ENCODE assay signal across 11 mouse cellular contexts in the genomic region with DNA sequence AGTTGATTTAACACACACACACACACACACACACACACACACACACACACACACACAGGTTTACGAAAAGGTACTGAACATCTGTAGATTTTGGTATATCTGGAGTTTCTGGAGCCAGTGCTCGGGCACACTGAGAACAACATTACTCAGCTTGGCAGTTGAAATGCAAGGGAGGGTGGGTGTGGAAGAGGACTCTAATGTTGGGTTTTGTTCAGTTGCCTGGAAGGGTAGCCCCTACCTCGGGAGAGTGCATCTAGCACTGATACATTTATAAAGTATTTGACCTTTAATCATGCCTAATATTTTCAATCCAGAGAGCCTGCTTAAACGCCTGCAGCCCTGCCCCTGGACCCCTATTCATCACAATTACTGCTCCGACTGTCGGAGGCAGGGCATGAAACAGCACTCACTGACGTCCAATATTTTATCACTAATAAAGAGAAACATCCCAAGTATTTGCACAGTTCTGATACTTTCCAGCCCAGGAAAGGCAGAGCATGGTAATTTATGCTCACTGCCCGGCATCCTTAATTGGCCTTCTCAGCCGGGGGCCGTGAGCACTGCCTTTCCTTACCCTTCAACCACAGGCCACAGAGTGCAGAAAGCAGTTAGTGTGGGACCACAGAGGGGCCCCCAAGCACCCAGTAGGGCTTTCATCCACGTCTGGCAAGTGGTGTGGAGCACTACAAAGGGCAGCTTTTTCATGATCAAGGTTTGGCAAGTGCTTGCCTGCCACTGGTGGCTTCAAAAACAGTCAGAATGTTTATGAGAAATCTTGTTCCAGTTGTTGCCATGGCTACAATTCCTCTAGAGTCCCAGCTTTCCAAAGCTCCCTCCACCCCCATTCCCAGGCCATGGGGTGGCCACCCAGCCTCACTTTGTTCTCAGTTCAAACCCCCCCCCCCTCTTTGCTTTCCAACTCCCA.
DNase-seq lines count a peak whose midpoint lies in the region; ATAC-seq and TF ChIP-seq lines count a peak whose summit lies in the region.
"Had no signal": no experiment of that assay in that cellular context is flagged by ENCODE, and none has a peak within 500 bp of the region (broad histone marks: within the 10 kb centered on the region; RNA-seq: fewer than 3 reads in every experiment).

No protein-coding gene starts in this region.

- no peak overlapping the region for H3K27ac ChIP-seq in midbrain, embryonic 12.5 days (replicated peaks)
- H3K27ac ChIP-seq in midbrain, embryonic 11.5 days (ENCODE audit: low read depth, low read length) = no peak overlapping the region
- no peak overlapping the region for H3K27ac ChIP-seq in forebrain, embryonic 16.5 days (ENCODE audit: low read length)
- peak overlapping the region; percentile 3; the same call in 1 of the 2 replicates for H3K27ac ChIP-seq in kidney, postnatal 0 days
- H3K27ac ChIP-seq in stomach, embryonic 14.5 days (ENCODE audit: low read length) = no peak overlapping the region; the same call in 1 of the 2 replicates

- DNase-seq in midbrain, embryonic 11.5 days (ENCODE audit: low spot score, missing footprints) = no peak
- peak; percentile 87 for DNase-seq in kidney, postnatal 0 days (ENCODE audit: low spot score)
- DNase-seq in frontal cortex, postnatal 25 days (ENCODE audit: low spot score in 2 of 2) = no peak
- DNase-seq in left cerebral cortex, postnatal 36 days (ENCODE audit: low spot score in 2 of 2) = no peak
- DNase-seq: cerebellum, adult 11-12 months; liver had no signal

- intact Hi-C loops in left cerebral cortex, postnatal 36 days (cut with DNase I) = no loop called here

- H3K4me2 ChIP-seq in midbrain, embryonic 12.5 days (replicated peaks) = no peak overlapping the region
- no peak overlapping the region for H3K4me2 ChIP-seq in midbrain, embryonic 11.5 days
- H3K4me2 ChIP-seq in forebrain, embryonic 16.5 days (ENCODE audit: low read length) = no peak overlapping the region
- H3K4me2 ChIP-seq in kidney, postnatal 0 days (ENCODE audit: low read length) = no peak overlapping the region
- no peak overlapping the region for H3K4me2 ChIP-seq in stomach, embryonic 14.5 days (replicated peaks; ENCODE audit: low read depth, low read length)

- H3K9ac ChIP-seq in midbrain, embryonic 12.5 days (replicated peaks) = no peak overlapping the region
- no peak overlapping the region for H3K9ac ChIP-seq in midbrain, embryonic 11.5 days (ENCODE audit: low read length)
- no peak overlapping the region for H3K9ac ChIP-seq in forebrain, embryonic 16.5 days (replicated peaks; ENCODE audit: low read depth, low read length)
- no peak overlapping the region for H3K9ac ChIP-seq in kidney, postnatal 0 days (ENCODE audit: low read depth, low read length)
- no peak overlapping the region for H3K9ac ChIP-seq in stomach, embryonic 14.5 days (replicated peaks; ENCODE audit: low read depth, low read length)

- peaks cover 11% of the 10 kb centered on the region; the same call in 1 of the 2 replicates for H3K27me3 ChIP-seq in midbrain, embryonic 12.5 days
- no peaks in the 10 kb centered on the region for H3K27me3 ChIP-seq in midbrain, embryonic 11.5 days (ENCODE audit: control insufficient read depth, insufficient read depth, low read length)
- no peaks in the 10 kb centered on the region for H3K27me3 ChIP-seq in forebrain, embryonic 16.5 days (replicated peaks; ENCODE audit: control insufficient read depth, insufficient read depth, low read length)
- H3K27me3 ChIP-seq in kidney, postnatal 0 days (ENCODE audit: insufficient read depth, low read length) = no peaks in the 10 kb centered on the region
- H3K27me3 ChIP-seq in stomach, embryonic 14.5 days (ENCODE audit: control insufficient read depth, insufficient read depth, low read length) = no peaks in the 10 kb centered on the region

- H3K4me1 ChIP-seq in midbrain, embryonic 12.5 days = peaks cover 10% of the 10 kb centered on the region
- H3K4me1 ChIP-seq in midbrain, embryonic 11.5 days (ENCODE audit: control insufficient read depth, insufficient read depth, low read length) = no peaks in the 10 kb centered on the region
- H3K4me1 ChIP-seq in forebrain, embryonic 16.5 days (replicated peaks; ENCODE audit: control insufficient read depth, insufficient read depth, low read length) = peaks cover 8% of the 10 kb centered on the region; the same call in 1 of the 2 replicates
- peaks cover 7% of the 10 kb centered on the region for H3K4me1 ChIP-seq in kidney, postnatal 0 days (replicated peaks; ENCODE audit: insufficient read depth, low read length)
- peaks cover 16% of the 10 kb centered on the region for H3K4me1 ChIP-seq in stomach, embryonic 14.5 days (ENCODE audit: control insufficient read depth, insufficient read depth, low read length)

- no peaks in the 10 kb centered on the region for H3K9me3 ChIP-seq in midbrain, embryonic 12.5 days
- no peaks in the 10 kb centered on the region for H3K9me3 ChIP-seq in midbrain, embryonic 11.5 days (ENCODE audit: control insufficient read depth, low read length)
- H3K9me3 ChIP-seq in forebrain, embryonic 16.5 days (ENCODE audit: control insufficient read depth, low read length) = no peaks in the 10 kb centered on the region
- no peaks in the 10 kb centered on the region for H3K9me3 ChIP-seq in kidney, postnatal 0 days (replicated peaks; ENCODE audit: low read length)
- H3K9me3 ChIP-seq in stomach, embryonic 14.5 days (ENCODE audit: control insufficient read depth, low read depth, low read length) = no peaks in the 10 kb centered on the region

- 36% methylated on average over 11 of the region's 11 CpGs for WGBS in midbrain, embryonic 12.5 days
- 42% methylated on average over 11 of the region's 11 CpGs for WGBS in midbrain, embryonic 11.5 days
- 20% methylated on average over 11 of the region's 11 CpGs for WGBS in forebrain, embryonic 16.5 days
- WGBS in kidney, postnatal 0 days = 30% methylated on average over 11 of the region's 11 CpGs
- 20% methylated on average over 11 of the region's 11 CpGs for WGBS in stomach, embryonic 14.5 days

- H3K4me3 ChIP-seq in midbrain, embryonic 12.5 days = no peak overlapping the region
- H3K4me3 ChIP-seq in midbrain, embryonic 11.5 days (ENCODE audit: low read depth, low read length) = no peak overlapping the region
- no peak overlapping the region for H3K4me3 ChIP-seq in forebrain, embryonic 16.5 days (replicated peaks; ENCODE audit: low read length)
- no peak overlapping the region for H3K4me3 ChIP-seq in kidney, postnatal 0 days (replicated peaks; ENCODE audit: low read depth, low read length)
- H3K4me3 ChIP-seq in stomach, embryonic 14.5 days (ENCODE audit: low read depth, low read length) = no peak overlapping the region

- peak; percentile 44; the same call in 1 of the 2 replicates for ATAC-seq in midbrain, embryonic 12.5 days (ENCODE audit: low FRiP score, low read depth)
- ATAC-seq in midbrain, embryonic 11.5 days (ENCODE audit: low FRiP score) = no peak
- peak; percentile 52 for ATAC-seq in forebrain, embryonic 16.5 days
- peak; percentile 52 for ATAC-seq in kidney, postnatal 0 days (replicated peaks; ENCODE audit: low FRiP score, low read depth)
- ATAC-seq in stomach, embryonic 14.5 days (ENCODE audit: insufficient number of reproducible peaks, insufficient read depth, low FRiP score, low read depth) = peak; percentile 65; the same call in 1 of the 2 replicates
- no peak for ATAC-seq in granulocyte monocyte progenitor cell, adult 5-6 weeks (replicated peaks; ENCODE audit: poor library complexity, severe bottlenecking)

- no peak for TF ChIP-seq CTCF in kidney, postnatal 0 days (IDR thresholded peaks at IDR 0.05; ENCODE audit: low read depth)

- no peaks in the 10 kb centered on the region for H3K36me3 ChIP-seq in midbrain, embryonic 12.5 days
- no peaks in the 10 kb centered on the region for H3K36me3 ChIP-seq in midbrain, embryonic 11.5 days (ENCODE audit: control insufficient read depth, insufficient read depth, low read length)
- H3K36me3 ChIP-seq in forebrain, embryonic 16.5 days (ENCODE audit: control insufficient read depth, insufficient read depth) = no peaks in the 10 kb centered on the region
- H3K36me3 ChIP-seq in kidney, postnatal 0 days (ENCODE audit: insufficient read depth, low read length) = no peaks in the 10 kb centered on the region
- H3K36me3 ChIP-seq in stomach, embryonic 14.5 days (ENCODE audit: control insufficient read depth, insufficient read depth, low read length) = no peaks in the 10 kb centered on the region
- H3K36me3 ChIP-seq: G1E had no signal

Comparison
In these comparisons a context has a peak if more than half of its experiments do, and no peak if none do; other contexts are left out.
1. ATAC-seq: peak in midbrain, embryonic 12.5 days (single experiment), forebrain, embryonic 16.5 days (single experiment), kidney, postnatal 0 days (single experiment) and stomach, embryonic 14.5 days (single experiment); none in midbrain, embryonic 11.5 days (single experiment) and granulocyte monocyte progenitor cell, adult 5-6 weeks (single experiment).